Mouse (Mus musculus) kidney, embryonic 14.5 days (tissue): Measurements from ENCODE around the gene Slc5a10. TPM values are rescaled to one million over a fixed set of nuclear protein-coding genes. Genes with fewer than 3 reads are reported as not detected.
A peak's percentile ranks its signal among the peaks of the same experiment; 100 is the strongest.

Source experiments
- ATAC-seq: fragments of 200-750 bp; cut with Nextera tagmentation; 2 replicates; pipeline ENCODE4 v1.8.0; 2017; ENCODE audit warnings: moderate number of reproducible peaks, mild to moderate bottlenecking, moderate TSS enrichment, moderate library complexity; ENCODE audit not compliant: low FRiP score, low TSS enrichment
- H3K27ac ChIP-seq: fragments of 300-500 bp; sonication (generic); 2 replicates; pipeline ENCODE4 v1.5.1; 2014; ENCODE audit warnings: low read depth, mild to moderate bottlenecking, low read length, moderate library complexity, mixed read lengths
- H3K27me3 ChIP-seq: fragments of 300-500 bp; sonication (generic); 2 replicates; pipeline ENCODE4 v1.6.1; 2014; ENCODE audit warnings: mild to moderate bottlenecking, low read length; ENCODE audit not compliant: control insufficient read depth, insufficient read depth
- H3K36me3 ChIP-seq: fragments of 300-500 bp; sonication (generic); 2 replicates; pipeline ENCODE4 v1.6.1; 2014; ENCODE audit warnings: low read length, mixed read lengths; ENCODE audit not compliant: control insufficient read depth, insufficient read depth
- H3K4me1 ChIP-seq: fragments of 300-500 bp; sonication (generic); 2 replicates; pipeline ENCODE4 v1.6.1; 2014; ENCODE audit warnings: low read length, mixed read lengths; ENCODE audit not compliant: control insufficient read depth, insufficient read depth
- H3K4me2 ChIP-seq: fragments of 300-500 bp; sonication (generic); replicated peaks from 2 replicates; pipeline ENCODE4 v1.6.1; 2014; ENCODE audit warnings: low read depth, mild to moderate bottlenecking, low read length
- H3K4me3 ChIP-seq: fragments of 300-500 bp; sonication (generic); 2 replicates; pipeline ENCODE4 v1.5.1; 2014; ENCODE audit warnings: mild to moderate bottlenecking, low read length
- H3K9ac ChIP-seq: fragments of 300-500 bp; sonication (generic); 2 replicates; pipeline ENCODE4 v1.6.1; 2014; ENCODE audit warnings: low read depth, mild to moderate bottlenecking, low read length, moderate library complexity
- H3K9me3 ChIP-seq: fragments of 300-500 bp; sonication (generic); 2 replicates; pipeline ENCODE4 v1.6.1; 2016; ENCODE audit warnings: low read length; ENCODE audit not compliant: control insufficient read depth
- WGBS: fragments of 180-500 bp; shearing (Covaris S2); extraction: QIAGEN DNeasy Blood & Tissue Kit; methylation state at CpG from one replicate; pipeline ENCODE4 v1.1.7; 2014; 5-methylcytosine and 5-hydroxymethylcytosine counted together
- polyA plus RNA-seq: library from polyadenylated mRNA; unstranded; fragments of >200 nt; fragmentation: Nextera tagmentation; extraction: Ambion mirVana; gene quantifications from 2 replicates; pipeline ENCODE4 v1.2.1, GENCODE M21; 2014

The Slc5a10 gene
- polyA plus RNA-seq, 1 experiment from 2014 or later = 0.11 TPM

DNA sequence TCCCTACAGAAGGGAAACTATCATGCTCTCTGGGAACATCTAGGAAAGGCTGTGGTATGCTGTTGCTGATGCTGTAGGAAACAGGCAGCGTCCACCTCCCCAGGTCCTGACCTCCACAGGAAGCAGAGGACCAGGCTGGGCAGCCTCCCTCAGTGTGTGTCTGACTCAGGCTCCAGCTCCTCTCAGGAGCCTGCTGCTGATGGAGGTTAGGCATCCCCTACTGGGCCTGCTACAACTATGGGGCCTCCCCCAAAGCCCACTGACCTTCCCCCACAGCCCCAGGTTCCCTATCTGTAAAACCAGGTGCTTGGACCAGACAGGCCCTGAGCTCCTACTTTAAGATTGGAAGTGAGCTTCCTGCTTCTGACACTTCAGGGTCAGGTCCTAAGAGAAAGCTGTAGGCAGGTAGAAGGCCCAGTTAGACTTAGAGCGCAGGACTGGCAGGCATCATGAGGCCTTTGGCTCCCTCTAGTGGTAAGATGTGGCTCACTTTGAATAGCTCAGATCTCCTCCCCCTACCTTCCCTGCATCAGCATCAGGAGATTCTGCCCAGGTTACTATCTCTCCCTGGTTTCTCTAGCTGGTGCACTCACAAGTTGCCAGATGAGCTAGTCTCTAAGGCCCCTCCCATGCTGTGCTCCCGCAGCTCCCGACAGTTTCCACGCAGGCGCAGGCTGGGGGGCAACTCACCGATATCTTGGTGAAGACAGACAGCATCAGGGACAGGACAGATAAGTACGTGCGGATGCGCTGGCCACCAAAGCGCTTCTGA, 6.1 kb downstream of the Slc5a10 start:
- Histone ChIP-seq H3K36me3 (no peaks in the 10 kb centered on the region), H3K4me3 (no peak overlapping the region), H3K4me1 (no peaks in the 10 kb centered on the region), H3K4me2 (no peak overlapping the region), H3K27me3 (no peaks in the 10 kb centered on the region), H3K27ac (no peak overlapping the region), H3K9me3 (no peaks in the 10 kb centered on the region), H3K9ac (no peak overlapping the region)
- ATAC-seq = peak; percentile 82
- WGBS = 49% methylated on average over 11 of the region's 11 CpGs

DNA sequence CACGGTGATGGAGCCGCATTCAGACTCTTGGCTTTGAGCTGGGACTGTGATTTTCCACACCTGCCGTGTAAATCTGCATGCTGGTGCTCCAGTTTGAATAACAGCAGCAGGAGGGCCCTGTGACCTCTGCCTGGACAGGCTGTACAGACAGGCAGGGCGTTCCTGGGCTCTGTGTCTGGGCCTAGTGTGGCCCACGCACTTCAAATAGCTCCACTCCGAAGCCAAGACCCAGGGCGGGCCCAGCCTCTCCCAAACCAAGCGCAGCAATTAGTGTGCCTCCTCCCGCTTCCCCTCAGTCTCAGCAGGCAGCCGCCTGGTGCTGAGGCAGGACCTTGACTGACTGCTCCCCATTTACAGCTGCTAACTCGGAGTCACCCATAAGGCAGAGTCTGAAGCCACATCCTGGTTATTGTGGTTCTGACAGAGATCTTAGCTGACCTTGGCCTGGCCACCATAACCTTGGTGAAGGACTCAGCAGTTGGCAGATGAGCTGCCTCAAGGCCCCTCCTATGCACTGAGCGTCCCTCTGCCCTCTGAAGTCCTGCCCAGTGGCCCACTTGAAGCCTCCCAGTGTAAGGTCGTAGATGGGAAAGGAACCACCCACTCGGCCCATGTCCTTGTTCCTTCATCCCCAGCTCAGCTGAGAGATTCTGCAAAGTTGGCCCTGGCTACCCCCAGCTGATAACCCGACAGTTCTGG, 7.3 kb downstream of the Slc5a10 start:
- H3K4me2 ChIP-seq = no peak overlapping the region
- no peak overlapping the region for H3K4me3 ChIP-seq
- H3K9ac ChIP-seq = 0 out of 2 replicates have a peak overlapping the region, but pooled peaks have one; percentile 1
- WGBS = 46% methylated on average over 15 of the region's 15 CpGs
- H3K9me3 ChIP-seq = no peaks in the 10 kb centered on the region
- ATAC-seq = no peak
- H3K27ac ChIP-seq = no peak overlapping the region
- H3K27me3 ChIP-seq = no peaks in the 10 kb centered on the region
- H3K4me1 ChIP-seq = no peaks in the 10 kb centered on the region
- H3K36me3 ChIP-seq = no peaks in the 10 kb centered on the region

DNA sequence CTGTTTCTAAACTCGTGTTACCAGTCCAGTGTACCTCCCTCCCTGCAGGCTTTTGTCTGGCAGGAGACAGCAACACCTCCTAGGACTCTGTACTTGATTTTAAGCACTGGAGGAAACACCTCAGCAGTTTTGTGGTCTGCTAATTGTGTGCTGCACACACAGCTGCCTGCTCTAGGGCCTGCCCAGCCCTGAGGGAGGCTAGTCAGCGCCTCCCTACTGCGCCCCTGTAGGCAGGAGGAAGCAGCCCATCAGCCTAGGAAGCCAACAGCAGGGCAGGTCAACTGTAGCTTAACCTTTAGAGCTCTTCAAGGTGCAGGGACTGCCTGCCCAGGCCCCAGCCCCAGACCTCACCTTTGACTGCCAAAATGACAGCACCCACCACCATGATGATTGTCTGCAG, 11.7 kb downstream of the Slc5a10 start:
- ATAC-seq = no peak
- Histone ChIP-seq H3K36me3 (no peaks in the 10 kb centered on the region), H3K27ac (no peak overlapping the region), H3K4me2 (no peak overlapping the region), H3K4me1 (no peaks in the 10 kb centered on the region), H3K27me3 (no peaks in the 10 kb centered on the region), H3K9me3 (no peaks in the 10 kb centered on the region), H3K4me3 (no peak overlapping the region), H3K9ac (no peak overlapping the region)
- 57% methylated on average over 3 of the region's 3 CpGs for WGBS

- Histone ChIP-seq H3K4me3 (no peak overlapping the region), H3K27me3 (no peaks in the 10 kb centered on the region), H3K9ac (no peak overlapping the region), H3K4me1 (0 out of 2 replicates have a peak, but pooled peaks cover 2% of the 10 kb centered on the region), H3K27ac (no peak overlapping the region), H3K36me3 (no peaks in the 10 kb centered on the region), H3K9me3 (no peaks in the 10 kb centered on the region), H3K4me2 (no peak overlapping the region)
- no peak for ATAC-seq
- 79% methylated on average over 4 of the region's 4 CpGs for WGBS
Measured at GRCm38 (mm10) chr11:61706232-61706631, 14.4 kb downstream of the Slc5a10 start.

DNA sequence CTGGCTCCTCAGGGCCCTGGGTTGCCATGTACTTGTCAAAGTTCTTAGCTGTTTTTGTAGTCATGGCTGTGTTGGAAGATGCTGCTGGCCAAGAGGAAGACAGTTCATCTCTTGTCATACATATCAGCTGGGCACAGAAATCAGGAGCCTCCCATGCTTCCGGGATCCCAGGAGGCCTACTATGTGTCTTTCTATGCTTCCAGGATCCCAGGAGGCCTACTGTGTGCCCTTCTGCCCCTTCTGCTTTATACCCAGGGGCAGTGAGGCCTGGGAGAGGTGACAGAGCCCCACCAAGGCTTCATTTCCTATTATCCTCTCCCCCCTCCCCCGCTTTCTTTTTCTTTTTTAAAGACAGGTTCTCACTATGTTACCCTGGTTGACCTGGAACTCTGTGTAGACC, 15.0 kb downstream of the Slc5a10 start:
- Histone ChIP-seq H3K27me3 (no peaks in the 10 kb centered on the region), H3K27ac (no peak overlapping the region), H3K9me3 (no peaks in the 10 kb centered on the region), H3K4me1 (0 out of 2 replicates have a peak, but pooled peaks cover 3% of the 10 kb centered on the region), H3K9ac (no peak overlapping the region), H3K36me3 (no peaks in the 10 kb centered on the region), H3K4me3 (no peak overlapping the region), H3K4me2 (no peak overlapping the region)
- 91% methylated on average over 2 of the region's 2 CpGs for WGBS
- no peak for ATAC-seq

DNA sequence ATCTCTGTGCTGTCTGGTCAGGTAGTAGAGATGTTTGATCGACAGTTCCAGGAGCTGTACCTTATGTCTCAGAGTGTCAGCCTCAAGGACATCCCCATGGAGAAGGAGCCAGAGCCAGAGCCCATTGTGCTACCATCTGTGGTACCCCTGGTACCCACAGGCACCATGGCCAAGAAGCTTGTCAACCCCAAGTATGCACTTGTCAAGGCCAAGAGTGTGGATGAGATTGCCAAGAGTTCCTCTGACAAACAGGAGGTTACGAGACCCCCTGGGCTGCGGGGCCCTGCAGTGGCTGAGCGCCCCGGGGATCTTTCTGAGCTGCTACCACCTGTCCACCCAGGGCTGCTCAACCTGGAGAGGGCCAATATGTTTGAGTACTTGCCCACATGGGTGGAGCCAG, 18.1 kb downstream of the Slc5a10 start:
- no peak for ATAC-seq
- WGBS = 93% methylated on average over 5 of the region's 5 CpGs
- no peaks in the 10 kb centered on the region for H3K9me3 ChIP-seq
- 0 out of 2 replicates have a peak, but pooled peaks cover 3% of the 10 kb centered on the region for H3K4me1 ChIP-seq
- no peaks in the 10 kb centered on the region for H3K36me3 ChIP-seq
- no peak overlapping the region for H3K4me3 ChIP-seq
- no peak overlapping the region for H3K9ac ChIP-seq
- no peaks in the 10 kb centered on the region for H3K27me3 ChIP-seq
- H3K4me2 ChIP-seq = no peak overlapping the region
- H3K27ac ChIP-seq = no peak overlapping the region

DNA sequence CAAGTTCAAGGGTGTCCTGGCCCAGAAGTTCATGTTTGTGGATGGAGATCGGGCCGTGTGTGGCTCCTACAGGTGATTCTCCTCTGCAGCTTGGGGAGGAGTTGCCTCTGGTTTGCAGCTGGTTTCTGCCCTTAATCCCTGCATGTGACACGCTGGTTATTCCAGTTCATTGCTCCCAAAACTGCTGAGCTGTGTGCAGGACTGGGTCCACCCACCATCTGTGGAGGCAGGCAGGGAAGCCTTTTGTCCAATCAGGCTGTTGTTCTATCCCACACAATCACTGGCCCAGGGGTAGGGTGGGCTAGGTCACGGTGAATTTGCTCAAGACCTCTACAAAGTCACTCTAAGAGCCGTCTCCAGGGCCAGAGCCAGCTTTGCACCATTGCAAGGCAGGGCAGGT, 18.9 kb downstream of the Slc5a10 start:
- WGBS = 48% methylated on average over 5 of the region's 5 CpGs
- H3K4me3 ChIP-seq = no peak overlapping the region
- no peak overlapping the region for H3K4me2 ChIP-seq
- no peaks in the 10 kb centered on the region for H3K27me3 ChIP-seq
- H3K36me3 ChIP-seq = no peaks in the 10 kb centered on the region
- ATAC-seq = no peak
- no peaks in the 10 kb centered on the region for H3K9me3 ChIP-seq
- H3K4me1 ChIP-seq = 0 out of 2 replicates have a peak, but pooled peaks cover 3% of the 10 kb centered on the region
- no peak overlapping the region for H3K27ac ChIP-seq
- H3K9ac ChIP-seq = no peak overlapping the region

- 0 out of 2 replicates have a peak, but pooled peaks cover 3% of the 10 kb centered on the region for H3K4me1 ChIP-seq
- no peak overlapping the region for H3K27ac ChIP-seq
- no peak for ATAC-seq
- no peaks in the 10 kb centered on the region for H3K9me3 ChIP-seq
- no peaks in the 10 kb centered on the region for H3K36me3 ChIP-seq
- no peak overlapping the region for H3K4me2 ChIP-seq
- no peaks in the 10 kb centered on the region for H3K27me3 ChIP-seq
- H3K4me3 ChIP-seq = no peak overlapping the region
- WGBS = 77% methylated on average over 4 of the region's 4 CpGs
- H3K9ac ChIP-seq = no peak overlapping the region
Measured at GRCm38 (mm10) chr11:61699933-61700332, 20.7 kb downstream of the Slc5a10 start.

DNA sequence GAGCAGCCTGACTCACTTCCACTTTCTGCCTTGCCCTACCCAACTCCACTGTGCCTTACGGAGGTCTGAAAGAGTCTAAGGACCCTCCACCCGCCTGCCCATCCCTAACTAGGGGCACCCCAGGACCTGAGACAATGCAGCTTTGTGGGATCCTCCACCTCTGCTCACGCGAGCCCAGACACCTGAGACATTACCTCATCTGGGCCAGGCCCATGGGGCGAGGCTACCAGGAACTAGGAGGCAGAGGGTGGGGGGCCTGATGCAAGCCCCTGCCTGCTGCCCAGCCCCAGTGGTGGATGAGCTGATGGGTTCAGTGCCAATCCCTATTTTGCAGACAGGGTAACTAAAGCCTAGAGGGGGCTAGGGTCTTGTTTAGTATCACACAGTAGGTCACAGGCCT, 21.2 kb downstream of the Slc5a10 start:
- Histone ChIP-seq H3K4me2 (no peak overlapping the region), H3K27me3 (no peaks in the 10 kb centered on the region), H3K4me3 (no peak overlapping the region), H3K36me3 (no peaks in the 10 kb centered on the region), H3K9me3 (no peaks in the 10 kb centered on the region), H3K4me1 (0 out of 2 replicates have a peak, but pooled peaks cover 3% of the 10 kb centered on the region), H3K9ac (no peak overlapping the region), H3K27ac (no peak overlapping the region)
- 88% methylated on average over 5 of the region's 5 CpGs for WGBS
- ATAC-seq = no peak
